Mouse (Mus musculus) thymus, adult 2 months (tissue): ENCODE data around the gene Fgfr2. TPM values are rescaled to one million over a fixed set of nuclear protein-coding genes. Genes with fewer than 3 reads are reported as not detected.
A peak's percentile ranks its signal among the peaks of the same experiment; 100 is the strongest.

Experiments
- DNase-seq: peaks from one replicate; pipeline ENCODE4 v3.0.0; 2021
- H3K27ac ChIP-seq: fragments of 200-500 bp; 2 replicates; pipeline ENCODE4 v1.5.1; 2012; ENCODE audit warnings: low read length, control low read depth; ENCODE audit not compliant: control insufficient read depth, insufficient read depth
- H3K27me3 ChIP-seq: fragments of 200-500 bp; 2 replicates; pipeline ENCODE4 v1.6.1; 2012; ENCODE audit warnings: mild to moderate bottlenecking, low read length, moderate library complexity, mixed read lengths; ENCODE audit not compliant: control insufficient read depth, insufficient read depth
- H3K36me3 ChIP-seq: fragments of 200-500 bp; 2 replicates; pipeline ENCODE4 v1.6.1; 2012; ENCODE audit warnings: mild to moderate bottlenecking, low read length, moderate library complexity; ENCODE audit not compliant: control insufficient read depth, insufficient read depth
- H3K4me1 ChIP-seq: fragments of 200-500 bp; replicated peaks from 2 replicates; pipeline ENCODE4 v1.6.1; 2012; ENCODE audit warnings: low read length; ENCODE audit not compliant: control insufficient read depth, insufficient read depth
- H3K4me3 ChIP-seq: fragments of 200-500 bp; 2 replicates; pipeline ENCODE4 v1.5.1; 2012; ENCODE audit warnings: mild to moderate bottlenecking, low read length, control low read depth, moderate library complexity; ENCODE audit not compliant: control insufficient read depth, insufficient read depth
- CTCF ChIP-seq: fragments of 200-500 bp; IDR thresholded peaks from 2 replicates; pipeline ENCODE4 v1.5.1; 2012; ENCODE audit warnings: mild to moderate bottlenecking, control low read depth, low read length, moderate library complexity, borderline replicate concordance; ENCODE audit not compliant: control insufficient read depth, poor library complexity, insufficient read depth; ENCODE audit errors: extremely low read depth
- POLR2A ChIP-seq: fragments of 200-500 bp; IDR thresholded peaks from 2 replicates; pipeline ENCODE4 v1.6.1; 2012; ENCODE audit warnings: mild to moderate bottlenecking, low read length, control low read depth, moderate library complexity; ENCODE audit not compliant: control insufficient read depth, poor library complexity, insufficient read depth; ENCODE audit errors: extremely low read depth
- WGBS: fragments of 180-500 bp; shearing (Covaris S2); methylation state at CpG from one replicate; pipeline ENCODE4 v1.1.7; 2018; 5-methylcytosine and 5-hydroxymethylcytosine counted together
- polyA plus RNA-seq: library from polyadenylated mRNA; depleted of rRNA; stranded (reverse); fragments of >200 nt; gene quantifications from 2 replicates; pipeline ENCODE4 v1.2.3, GENCODE M21; 2012

The Fgfr2 gene
- polyA plus RNA-seq, 1 experiment = 12.1 TPM

- no peaks in the 10 kb centered on the region for H3K27me3 ChIP-seq
- peaks cover 21% of the 10 kb centered on the region for H3K36me3 ChIP-seq
- TF ChIP-seq POLR2A = no peak
- no peak for TF ChIP-seq CTCF
- H3K27ac ChIP-seq = no peak overlapping the region
- H3K4me3 ChIP-seq = no peak overlapping the region
- no peak for DNase-seq
- peaks cover 15% of the 10 kb centered on the region for H3K4me1 ChIP-seq
- 96% methylated on average over 13 of the region's 13 CpGs for WGBS
Observed at GRCm38 (mm10) chr7:132778630-132779029, 344.5 kb downstream of the Fgfr2 start.

GRCm38 (mm10) chr7:132777728-132778453 is 345.3 kb downstream of the Fgfr2 start:
- Histone ChIP-seq H3K36me3 (peaks cover 21% of the 10 kb centered on the region), H3K27ac (no peak overlapping the region), H3K4me1 (peaks cover 21% of the 10 kb centered on the region), H3K4me3 (no peak overlapping the region), H3K27me3 (no peaks in the 10 kb centered on the region)
- no peak for DNase-seq
- 95% methylated on average over 1 of the region's 1 CpGs for WGBS
- TF ChIP-seq CTCF (no peak), POLR2A (no peak)

- TF ChIP-seq CTCF (no peak), POLR2A (no peak)
- Histone ChIP-seq H3K27me3 (no peaks in the 10 kb centered on the region), H3K27ac (no peak overlapping the region), H3K4me3 (no peak overlapping the region), H3K36me3 (peaks cover 21% of the 10 kb centered on the region), H3K4me1 (peaks cover 29% of the 10 kb centered on the region)
- 98% methylated on average over 7 of the region's 7 CpGs for WGBS
- no peak for DNase-seq
Observed at GRCm38 (mm10) chr7:132777117-132777516, 346.0 kb downstream of the Fgfr2 start.

- DNase-seq = no peak
- Histone ChIP-seq H3K27ac (no peak overlapping the region), H3K4me1 (peaks cover 35% of the 10 kb centered on the region), H3K27me3 (no peaks in the 10 kb centered on the region), H3K36me3 (peaks cover 22% of the 10 kb centered on the region), H3K4me3 (no peak overlapping the region)
- TF ChIP-seq CTCF (no peak), POLR2A (no peak)
- 89% methylated on average over 7 of the region's 7 CpGs for whole genome bisulfite sequencing
Observed at GRCm38 (mm10) chr7:132776338-132777111, 346.6 kb downstream of the Fgfr2 start.

- no peak overlapping the region for H3K27ac ChIP-seq
- WGBS = 98% methylated on average over 10 of the region's 10 CpGs
- H3K4me3 ChIP-seq = no peak overlapping the region
- H3K27me3 ChIP-seq = no peaks in the 10 kb centered on the region
- TF ChIP-seq CTCF (no peak), POLR2A (no peak)
- H3K36me3 ChIP-seq = peaks cover 25% of the 10 kb centered on the region
- no peak for DNase-seq
- H3K4me1 ChIP-seq = peaks cover 36% of the 10 kb centered on the region
Observed at GRCm38 (mm10) chr7:132775922-132776321, 347.2 kb downstream of the Fgfr2 start.

GRCm38 (mm10) chr7:132775333-132775732 is 347.8 kb downstream of the Fgfr2 start:
- Histone ChIP-seq H3K27me3 (no peaks in the 10 kb centered on the region), H3K4me1 (peaks cover 36% of the 10 kb centered on the region), H3K27ac (no peak overlapping the region), H3K36me3 (peaks cover 25% of the 10 kb centered on the region), H3K4me3 (no peak overlapping the region)
- no peak for TF ChIP-seq CTCF
- TF ChIP-seq POLR2A = no peak
- DNase-seq = no peak
- 94% methylated on average over 5 of the region's 5 CpGs for WGBS

- Histone ChIP-seq H3K27ac (peak overlapping the region; percentile 60), H3K4me3 (no peak overlapping the region), H3K4me1 (peaks cover 43% of the 10 kb centered on the region), H3K27me3 (no peaks in the 10 kb centered on the region), H3K36me3 (peaks cover 14% of the 10 kb centered on the region)
- peak; percentile 55 for DNase-seq
- WGBS = 39% methylated on average over 7 of the region's 7 CpGs
- 0 out of 2 replicates have a peak, but pooled peaks have one; percentile 22 for TF ChIP-seq POLR2A
- TF ChIP-seq CTCF = no peak
Observed at GRCm38 (mm10) chr7:132773011-132773705, 350.0 kb downstream of the Fgfr2 start.
